Mouse (Mus musculus): ENCODE measurements around the gene Fcgr1. TPM values are rescaled to one million over a fixed set of nuclear protein-coding genes. Genes with fewer than 3 reads are reported as not detected.
A peak's percentile ranks its signal among the peaks of the same experiment; 100 is the strongest.

The Fcgr1 gene
- polyA plus RNA-seq, 1 experiment from 2014 or later, result 3.8 TPM

DNA sequence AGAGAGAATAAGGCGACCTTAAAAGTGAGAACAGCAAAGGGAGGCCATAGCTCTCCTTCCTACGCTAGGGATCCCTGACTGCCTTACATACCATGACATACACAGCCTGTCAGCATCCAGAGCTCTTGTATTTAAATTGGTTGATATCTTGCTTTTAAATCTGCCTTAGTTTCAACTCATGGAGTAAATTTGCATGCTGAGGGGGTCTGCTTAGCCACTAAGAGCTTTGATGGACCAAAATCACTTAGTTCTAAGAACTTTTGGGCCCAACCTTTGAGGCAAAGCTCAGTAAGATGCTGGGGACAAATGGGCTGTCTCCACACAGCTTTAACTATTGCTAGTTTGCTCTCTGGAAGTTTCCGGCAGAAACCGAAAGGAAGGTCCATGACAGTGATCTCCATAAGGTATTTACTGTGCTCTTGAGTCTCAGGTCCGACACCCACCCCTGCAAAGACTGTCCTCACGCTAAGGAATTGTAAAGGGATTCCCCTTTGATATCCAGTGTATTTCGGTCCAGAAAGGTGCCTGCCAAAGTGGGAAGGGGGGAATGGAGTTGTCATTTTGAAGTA lies 56.4 kb downstream of the Fcgr1 start:
- H3K9me3 ChIP-seq (ENCODE audit: control insufficient read depth, low read length), result no peaks in the 10 kb centered on the region

GRCm38 (mm10) chr3:96236834-96237334 lies 56.9 kb downstream of the Fcgr1 start:
- no peak overlapping the region for H3K9ac ChIP-seq (ENCODE audit: low read length)
- DNase-seq (ENCODE audit: low spot score), result no peak

More for the DNA sequence above, 56.4 kb downstream of the Fcgr1 start:
- Histone ChIP-seq H3K4me1 (replicated peaks; ENCODE audit: control insufficient read depth, insufficient read depth) (no peaks in the 10 kb centered on the region), H3K27ac (replicated peaks) (0 out of 2 replicates have a peak overlapping the region, but pooled peaks have one; percentile 8), H3K4me3 (ENCODE audit: low read depth, low read length) (peak overlapping the region; percentile 30), H3K36me3 (ENCODE audit: control insufficient read depth, insufficient read depth, low read length) (no peaks in the 10 kb centered on the region), H3K9ac (ENCODE audit: low read length) (peak overlapping the region; percentile 2; the same call in 1 of the 2 replicates), H3K4me2 (replicated peaks; ENCODE audit: low read depth) (peak overlapping the region; percentile 40), H3K27me3 (ENCODE audit: control insufficient read depth, insufficient read depth, low read length) (no peaks in the 10 kb centered on the region)
- TF ChIP-seq EP300 (optimal IDR thresholded peaks at IDR 0.05) (no peak), CTCF (IDR thresholded peaks at IDR 0.05; ENCODE audit: low read depth) (no peak)
- WGBS, result 21% methylated on average over 7 of the region's 7 CpGs
- ATAC-seq (ENCODE audit: low FRiP score, low TSS enrichment) (no peak), DNase-seq (ENCODE audit: low spot score) (no peak)

DNA sequence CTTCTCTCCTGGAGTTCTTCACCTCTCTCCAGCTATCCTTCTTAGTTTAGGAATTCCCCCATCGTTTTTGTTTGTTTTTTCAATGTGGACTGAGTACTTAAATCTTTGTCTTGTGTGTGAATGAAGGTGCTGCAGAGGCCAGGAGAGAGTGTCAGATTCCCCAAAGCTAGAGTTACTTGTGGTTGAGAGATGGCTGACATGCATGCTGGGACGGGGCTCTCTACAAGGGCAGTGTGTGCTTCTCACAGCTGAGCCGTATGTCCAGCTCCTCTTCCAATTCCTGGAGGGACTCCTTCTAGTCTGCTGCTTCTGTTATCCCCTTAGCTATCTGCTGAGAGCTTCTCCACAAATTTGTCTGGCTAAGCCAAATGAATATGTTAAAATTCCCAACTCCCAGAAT lies 57.9 kb downstream of the Fcgr1 start:
- TF ChIP-seq EP300 (optimal IDR thresholded peaks at IDR 0.05) (no peak), CTCF (IDR thresholded peaks at IDR 0.05; ENCODE audit: low read depth) (no peak)
- Histone ChIP-seq H3K4me1 (replicated peaks; ENCODE audit: control insufficient read depth, insufficient read depth) (no peaks in the 10 kb centered on the region), H3K36me3 (ENCODE audit: control insufficient read depth, insufficient read depth, low read length) (no peaks in the 10 kb centered on the region), H3K9ac (ENCODE audit: low read length) (no peak overlapping the region), H3K27me3 (ENCODE audit: control insufficient read depth, insufficient read depth, low read length) (no peaks in the 10 kb centered on the region), H3K4me3 (ENCODE audit: low read depth, low read length) (no peak overlapping the region), H3K27ac (replicated peaks) (no peak overlapping the region), H3K4me2 (replicated peaks; ENCODE audit: low read depth) (no peak overlapping the region), H3K9me3 (ENCODE audit: control insufficient read depth, low read length) (no peaks in the 10 kb centered on the region)
- no peak for ATAC-seq (ENCODE audit: low FRiP score, low TSS enrichment)
- DNase-seq (ENCODE audit: low spot score), result no peak
- 55% methylated on average over 3 of the region's 3 CpGs for WGBS

More at GRCm38 (mm10) chr3:96236834-96237334, 56.9 kb downstream of the Fcgr1 start:
- Histone ChIP-seq H3K9me3 (ENCODE audit: control insufficient read depth, low read length) (no peaks in the 10 kb centered on the region), H3K27ac (replicated peaks) (no peak overlapping the region), H3K4me3 (ENCODE audit: low read depth, low read length) (peak overlapping the region; percentile 30; the same call in 1 of the 2 replicates), H3K27me3 (ENCODE audit: control insufficient read depth, insufficient read depth, low read length) (no peaks in the 10 kb centered on the region), H3K4me1 (replicated peaks; ENCODE audit: control insufficient read depth, insufficient read depth) (no peaks in the 10 kb centered on the region), H3K4me2 (replicated peaks; ENCODE audit: low read depth) (peak overlapping the region; percentile 40), H3K36me3 (ENCODE audit: control insufficient read depth, insufficient read depth, low read length) (no peaks in the 10 kb centered on the region)
- WGBS, result 72% methylated on average over 4 of the region's 4 CpGs
- ATAC-seq (ENCODE audit: low FRiP score, low TSS enrichment), result no peak
- no peak for TF ChIP-seq CTCF (IDR thresholded peaks at IDR 0.05; ENCODE audit: low read depth)
- TF ChIP-seq EP300 (optimal IDR thresholded peaks at IDR 0.05), result no peak

- H3K4me2 ChIP-seq (replicated peaks; ENCODE audit: low read depth), result no peak overlapping the region
- H3K4me3 ChIP-seq (ENCODE audit: low read depth, low read length), result no peak overlapping the region
- no peak overlapping the region for H3K9ac ChIP-seq (ENCODE audit: low read length)
- TF ChIP-seq EP300 (optimal IDR thresholded peaks at IDR 0.05) (no peak), CTCF (IDR thresholded peaks at IDR 0.05; ENCODE audit: low read depth) (peak; percentile 13; the same call in 1 of the 2 replicates)
- no peaks in the 10 kb centered on the region for H3K36me3 ChIP-seq (ENCODE audit: control insufficient read depth, insufficient read depth, low read length)
- no peaks in the 10 kb centered on the region for H3K4me1 ChIP-seq (replicated peaks; ENCODE audit: control insufficient read depth, insufficient read depth)
- ATAC-seq (ENCODE audit: low FRiP score, low TSS enrichment) (no peak), DNase-seq (ENCODE audit: low spot score) (no peak)
- WGBS, result 89% methylated on average over 2 of the region's 2 CpGs
- no peaks in the 10 kb centered on the region for H3K27me3 ChIP-seq (ENCODE audit: control insufficient read depth, insufficient read depth, low read length)
- H3K9me3 ChIP-seq (ENCODE audit: control insufficient read depth, low read length), result no peaks in the 10 kb centered on the region
- no peak overlapping the region for H3K27ac ChIP-seq (replicated peaks)
These were observed 58.9 kb downstream of the Fcgr1 start for GRCm38 (mm10) chr3:96234914-96235313.

Small RNA genes within 50 kb of the gene (microRNA-seq; reads per million reads assigned to microRNA genes)
- gene Gm47311 (not detected), gene Gm47313 (not detected)

Other genes starting within 250 kb of the Fcgr1 start
- gene Vps45, start 235.5 kb downstream of the Fcgr1 start, polyA plus RNA-seq (2015; fragmentation: Nextera tagmentation; extraction: Ambion mirVana), result 28.0 and 32.1 TPM in 2 replicates
- 12.3 and 14.5 TPM in 2 replicates for gene Otud7b, start 189.4 kb downstream of the Fcgr1 start, polyA plus RNA-seq (2015; fragmentation: Nextera tagmentation; extraction: Ambion mirVana)
- gene Mtmr11, start 132.0 kb downstream of the Fcgr1 start, polyA plus RNA-seq (2015; fragmentation: Nextera tagmentation; extraction: Ambion mirVana), result 8.2 and 10.2 TPM in 2 replicates
- 70.1 and 72.8 TPM in 2 replicates for gene Sf3b4, start 121.6 kb downstream of the Fcgr1 start, polyA plus RNA-seq (2015; fragmentation: Nextera tagmentation; extraction: Ambion mirVana)
- gene Sv2a, start 112.8 kb downstream of the Fcgr1 start, polyA plus RNA-seq (2015; fragmentation: Nextera tagmentation; extraction: Ambion mirVana), result 2.9 and 4.2 TPM in 2 replicates
- gene Bola1, start 74.3 kb downstream of the Fcgr1 start, polyA plus RNA-seq (2015; fragmentation: Nextera tagmentation; extraction: Ambion mirVana), result 53.6 and 55.1 TPM in 2 replicates
- 0.68 TPM in 1 of 2 replicates, not detected in the other for gene Hist2h2ab, start 74.1 kb downstream of the Fcgr1 start, polyA plus RNA-seq (2015; fragmentation: Nextera tagmentation; extraction: Ambion mirVana)
- gene Hist2h2ac, start 73.1 kb downstream of the Fcgr1 start, polyA plus RNA-seq (2015; fragmentation: Nextera tagmentation; extraction: Ambion mirVana), result 3.1 and 6.2 TPM in 2 replicates
- gene Hist2h2be, start 72.8 kb downstream of the Fcgr1 start, polyA plus RNA-seq (2015; fragmentation: Nextera tagmentation; extraction: Ambion mirVana), result 3.2 and 3.4 TPM in 2 replicates
- 1.2 and 2.8 TPM in 2 replicates for gene Hist2h3c2, start 54.8 kb downstream of the Fcgr1 start, polyA plus RNA-seq (2015; fragmentation: Nextera tagmentation; extraction: Ambion mirVana)
- gene Hist2h2aa2, start 53.7 kb downstream of the Fcgr1 start, polyA plus RNA-seq (2015; fragmentation: Nextera tagmentation; extraction: Ambion mirVana), result 218 and 246 TPM in 2 replicates
- 81.4 and 98.7 TPM in 2 replicates for gene Hist2h2aa1, start 48.5 kb downstream of the Fcgr1 start, polyA plus RNA-seq (2015; fragmentation: Nextera tagmentation; extraction: Ambion mirVana)
- 0.44 and 1.2 TPM in 2 replicates for gene Hist2h3c1, start 47.3 kb downstream of the Fcgr1 start, polyA plus RNA-seq (2015; fragmentation: Nextera tagmentation; extraction: Ambion mirVana)
- gene Hist2h4, start 30.7 kb downstream of the Fcgr1 start, polyA plus RNA-seq (2015; fragmentation: Nextera tagmentation; extraction: Ambion mirVana), result 5.4 and 9.8 TPM in 2 replicates
- gene Hist2h3b, start 25.3 kb downstream of the Fcgr1 start, polyA plus RNA-seq (2015; fragmentation: Nextera tagmentation; extraction: Ambion mirVana), result 16.4 and 34.4 TPM in 2 replicates
- gene Hist2h2bb, start 24.2 kb downstream of the Fcgr1 start, polyA plus RNA-seq (2015; fragmentation: Nextera tagmentation; extraction: Ambion mirVana), result 3.8 and 5.5 TPM in 2 replicates
- gene BC107364, start 158.3 kb upstream of the Fcgr1 start, polyA plus RNA-seq (2015; fragmentation: Nextera tagmentation; extraction: Ambion mirVana), result 0.18 and 0.36 TPM in 2 replicates
- gene Hfe2, start 231.2 kb upstream of the Fcgr1 start, polyA plus RNA-seq (2015; fragmentation: Nextera tagmentation; extraction: Ambion mirVana), result 0.10 and 0.28 TPM in 2 replicates